Mouse (Mus musculus) midbrain, embryonic 14.5 days (tissue): ENCODE measurements at regions not wholly inside any gene's neighbourhood (a gene's known extent, or its start where the extent isn't known, plus 50 kb on each side); places are given as distances from the start of the nearest gene placed in this dataset. TPM values are rescaled to one million over a fixed set of nuclear protein-coding genes. Genes with fewer than 3 reads are reported as not detected.

Experiments used
- ATAC-seq: fragments of 200-750 bp; cut with Nextera tagmentation; 2 replicates; pipeline ENCODE4 v1.8.0; 2017; ENCODE audit warnings: moderate number of reproducible peaks, moderate library complexity; ENCODE audit not compliant: low FRiP score, low TSS enrichment
- DNase-seq: peaks from one replicate; pipeline ENCODE4 v3.0.0-alpha.2; 2015
- H3K27ac ChIP-seq: fragments of 300-500 bp; sonication (generic); replicated peaks from 2 replicates; pipeline ENCODE4 v1.5.1; 2014; ENCODE audit warnings: mild to moderate bottlenecking, low read depth, low read length, moderate library complexity
- H3K27me3 ChIP-seq: fragments of 300-500 bp; sonication (generic); 2 replicates; pipeline ENCODE4 v1.6.1; 2014; ENCODE audit warnings: low read length, control low read depth, mixed read lengths; ENCODE audit not compliant: control insufficient read depth, insufficient read depth
- H3K36me3 ChIP-seq: fragments of 300-500 bp; sonication (generic); 2 replicates; pipeline ENCODE4 v1.6.1; 2014; ENCODE audit warnings: low read length, control low read depth; ENCODE audit not compliant: control insufficient read depth, insufficient read depth
- H3K4me1 ChIP-seq: fragments of 300-500 bp; sonication (generic); 2 replicates; pipeline ENCODE4 v1.6.1; 2014; ENCODE audit warnings: mild to moderate bottlenecking, antibody characterized with exemption, low read length, control low read depth; ENCODE audit not compliant: control insufficient read depth, insufficient read depth
- H3K4me2 ChIP-seq: fragments of 300-500 bp; sonication (generic); 2 replicates; pipeline ENCODE4 v1.6.1; 2014; ENCODE audit warnings: mild to moderate bottlenecking, low read length, moderate library complexity
- H3K4me3 ChIP-seq: fragments of 300-500 bp; sonication (generic); replicated peaks from 2 replicates; pipeline ENCODE4 v1.5.1; 2014; ENCODE audit warnings: low read depth, low read length
- H3K9ac ChIP-seq: fragments of 300-500 bp; sonication (generic); replicated peaks from 2 replicates; pipeline ENCODE4 v1.6.1; 2014; ENCODE audit warnings: mild to moderate bottlenecking, low read length, moderate library complexity
- H3K9me3 ChIP-seq: fragments of 300-500 bp; sonication (generic); 2 replicates; pipeline ENCODE4 v1.6.1; 2016; ENCODE audit warnings: low read length, control low read depth, mixed read lengths; ENCODE audit not compliant: control insufficient read depth
- WGBS: fragments of 180-500 bp; shearing (Covaris S2); extraction: QIAGEN DNeasy Blood & Tissue Kit; methylation state at CpG from one replicate; pipeline ENCODE4 v1.1.7; 2014; 5-methylcytosine and 5-hydroxymethylcytosine counted together
- microRNA-seq: library from miRNA; unstranded; fragments of <30 nt; microRNA quantifications from one replicate; pipeline ENCODE4, GENCODE M21; 2016

DNA sequence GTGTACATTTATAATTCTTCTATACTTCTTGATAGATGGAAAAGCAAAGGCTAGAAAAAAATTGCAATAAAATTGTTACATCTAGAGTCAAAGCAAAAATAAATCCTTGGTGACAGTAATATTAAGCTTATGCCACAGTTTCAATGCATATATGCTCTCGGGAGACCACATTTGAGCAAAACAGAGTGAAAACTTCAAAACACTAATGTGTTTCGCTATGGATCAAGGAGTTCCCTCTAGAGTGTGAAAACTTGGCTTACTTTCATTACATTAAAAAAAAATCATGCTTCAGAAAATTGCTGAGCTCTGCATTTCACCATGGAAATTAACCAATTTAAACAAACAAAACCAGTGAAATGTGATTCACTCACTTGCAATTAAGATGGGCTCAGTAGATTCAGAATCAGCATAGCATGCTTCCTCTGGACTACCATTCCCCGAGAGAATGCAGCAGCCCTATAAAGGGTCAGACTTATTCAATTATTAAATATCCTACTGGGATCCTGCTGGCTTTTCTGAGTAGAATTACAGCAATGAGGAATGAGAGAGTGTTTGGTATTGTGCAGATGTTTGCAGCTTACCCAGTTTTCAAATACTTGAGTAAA lies 888.7 kb upstream of the Slitrk1 start:
- Histone ChIP-seq H3K9ac (no peak overlapping the region), H3K4me1 (no peaks in the 10 kb centered on the region)
- ATAC-seq = 0 out of 2 replicates have a peak, but pooled peaks have one; percentile 51

DNA sequence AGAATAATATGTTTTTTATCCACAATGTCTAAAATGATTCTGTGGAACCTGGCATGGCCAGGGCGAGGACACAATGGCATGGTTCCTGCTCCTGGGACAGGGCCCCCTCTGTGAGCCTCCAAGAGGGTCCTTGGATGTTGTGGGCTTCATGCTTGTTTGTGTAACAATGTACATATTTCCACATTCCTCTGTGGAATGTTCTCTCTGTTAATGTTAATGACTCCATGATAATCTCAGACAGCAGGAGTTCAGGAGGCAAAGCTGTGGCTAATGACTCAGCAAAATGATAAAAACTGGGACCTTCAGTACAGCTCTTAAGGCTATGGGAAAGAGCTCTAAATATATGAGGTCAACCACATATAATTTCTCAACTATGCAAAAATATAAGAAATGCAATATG lies 858.3 kb upstream of the Slitrk1 start:
- Histone ChIP-seq H3K27ac (no peak overlapping the region), H3K4me1 (no peaks in the 10 kb centered on the region), H3K9me3 (no peaks in the 10 kb centered on the region), H3K36me3 (no peaks in the 10 kb centered on the region), H3K9ac (no peak overlapping the region), H3K4me2 (no peak overlapping the region), H3K4me3 (no peak overlapping the region), H3K27me3 (no peaks in the 10 kb centered on the region)
- 61% methylated on average over 1 of the region's 1 CpGs for WGBS
- no peak for ATAC-seq
- DNase-seq = no peak

More for the DNA sequence above, 888.7 kb upstream of the Slitrk1 start:
- peak; percentile 50 for DNase-seq
- Histone ChIP-seq H3K27me3 (no peaks in the 10 kb centered on the region), H3K36me3 (no peaks in the 10 kb centered on the region), H3K4me2 (no peak overlapping the region), H3K27ac (0 out of 2 replicates have a peak overlapping the region, but pooled peaks have one; percentile 26), H3K9me3 (no peaks in the 10 kb centered on the region), H3K4me3 (no peak overlapping the region)
- 50% methylated on average over 3 of the region's 3 CpGs for WGBS

DNA sequence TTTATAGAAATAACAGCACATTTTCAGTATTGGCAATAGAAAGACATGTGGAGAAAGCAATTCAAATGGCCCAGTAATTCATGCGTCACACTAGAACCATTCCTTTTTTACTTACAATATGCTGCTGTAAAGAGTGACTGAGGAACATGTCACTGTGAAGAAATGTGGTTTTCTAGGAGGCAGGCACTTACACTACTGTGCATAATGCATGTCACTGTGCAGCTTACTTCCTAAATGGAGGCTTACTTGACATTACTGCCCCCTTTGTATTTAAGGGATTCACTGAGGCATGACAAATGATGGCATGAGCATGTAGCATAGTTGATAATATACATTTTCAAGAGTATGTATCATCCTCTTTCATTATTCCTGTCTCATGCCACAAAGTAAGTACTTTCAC lies 846.9 kb upstream of the Slitrk1 start:
- Histone ChIP-seq H3K9me3 (no peaks in the 10 kb centered on the region), H3K27ac (no peak overlapping the region), H3K4me2 (no peak overlapping the region), H3K4me3 (no peak overlapping the region), H3K9ac (no peak overlapping the region), H3K4me1 (no peaks in the 10 kb centered on the region), H3K36me3 (no peaks in the 10 kb centered on the region), H3K27me3 (no peaks in the 10 kb centered on the region)
- 56% methylated on average over 1 of the region's 1 CpGs for WGBS
- DNase-seq (no peak), ATAC-seq (no peak)

Small RNAs in the stretch of these regions (microRNA-seq; reads per million reads assigned to microRNA genes)
- not detected for gene Gm24369
